Mouse (Mus musculus): ENCODE measurements around the gene Amy1. TPM values are rescaled to one million over a fixed set of nuclear protein-coding genes. Genes with fewer than 3 reads are reported as not detected.
"Not testable (repeated sequence)": the region's sequence is repeated elsewhere in the genome, so short reads cannot be mapped to it uniquely, and the experiment has no call there.

The Amy1 gene
- polyA plus RNA-seq (2014; fragmentation: Nextera tagmentation; extraction: Ambion mirVana), result 2.8 and 4.1 TPM in 2 replicates

DNA sequence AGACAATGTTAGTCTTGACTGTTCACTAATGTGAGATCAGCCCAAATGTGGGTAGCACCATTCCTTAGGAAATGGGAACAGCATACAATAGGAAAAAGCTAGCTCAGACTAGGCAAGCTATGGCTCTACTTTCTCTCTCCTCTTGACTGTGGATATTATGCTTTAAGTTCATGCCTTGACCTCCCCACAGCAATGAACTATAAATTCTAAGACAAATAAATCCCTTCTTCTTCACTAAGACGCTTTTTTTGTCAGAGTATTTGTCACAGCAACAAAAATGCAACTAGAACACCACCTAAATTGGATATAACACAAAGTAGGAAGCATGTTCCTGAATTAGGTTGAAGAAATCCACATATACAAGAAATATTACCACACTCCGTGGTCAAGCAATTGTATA lies at the start of gene Amy1:
Gene Amy1, minus strand, starts transcription at position 101 of the 400 bp plus-strand sequence.
- Histone ChIP-seq H3K4me1 (replicated peaks; ENCODE audit: control insufficient read depth, insufficient read depth, low read length) (no peaks in the 10 kb centered on the region), H3K4me3 (ENCODE audit: low read depth, low read length) (no peak within 1 kb of the TSS), H3K36me3 (ENCODE audit: control insufficient read depth, insufficient read depth, low read length) (peaks cover 11% of the 10 kb centered on the region), H3K27ac (ENCODE audit: low read depth, low read length) (no peak within 1 kb of the TSS), H3K4me2 (no peak within 1 kb of the TSS), H3K9me3 (ENCODE audit: control insufficient read depth, low read length) (no peaks in the 10 kb centered on the region), H3K9ac (ENCODE audit: low read depth, low read length) (no peak within 1 kb of the TSS), H3K27me3 (replicated peaks; ENCODE audit: control insufficient read depth, insufficient read depth, low read length) (no peaks in the 10 kb centered on the region)
- ATAC-seq (replicated peaks; ENCODE audit: low FRiP score), result no peak
- 92% methylated on average over 2 of the region's 2 CpGs for WGBS
- DNase-seq (ENCODE audit: low spot score), result no peak

DNA sequence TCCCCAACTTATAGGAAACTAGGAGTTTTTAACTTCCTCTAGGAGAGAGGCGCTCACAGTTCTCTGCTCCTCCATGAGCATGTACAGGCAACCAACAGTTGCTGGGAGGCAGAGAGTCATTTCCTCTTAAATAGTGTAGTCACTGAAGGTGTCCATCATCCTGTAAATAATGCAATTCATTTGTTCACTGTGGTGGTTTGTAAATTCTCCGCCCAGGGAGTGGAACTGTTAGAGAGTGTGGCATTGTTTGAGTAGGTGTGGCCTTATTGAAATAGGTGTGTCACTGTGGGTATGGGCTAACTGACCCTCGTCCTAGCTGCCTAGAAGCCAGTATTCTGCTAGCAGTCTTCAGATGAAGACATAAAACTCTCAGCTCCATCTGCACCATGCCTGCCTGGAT lies 47.8 kb upstream of the Amy1 start:
- no peak overlapping the region for H3K9ac ChIP-seq (ENCODE audit: low read depth, low read length)
- H3K4me1 ChIP-seq (replicated peaks; ENCODE audit: control insufficient read depth, insufficient read depth, low read length), result no peaks in the 10 kb centered on the region
- no peaks in the 10 kb centered on the region for H3K27me3 ChIP-seq (replicated peaks; ENCODE audit: control insufficient read depth, insufficient read depth, low read length)
- 69% methylated on average over 3 of the region's 3 CpGs for WGBS
- H3K4me2 ChIP-seq, result no peak overlapping the region
- no peaks in the 10 kb centered on the region for H3K36me3 ChIP-seq (ENCODE audit: control insufficient read depth, insufficient read depth, low read length)
- DNase-seq (ENCODE audit: low spot score) (no peak), ATAC-seq (replicated peaks; ENCODE audit: low FRiP score) (no peak)
- H3K27ac ChIP-seq (ENCODE audit: low read depth, low read length), result no peak overlapping the region
- no peak overlapping the region for H3K4me3 ChIP-seq (ENCODE audit: low read depth, low read length)
- no peaks in the 10 kb centered on the region for H3K9me3 ChIP-seq (ENCODE audit: control insufficient read depth, low read length)

DNA sequence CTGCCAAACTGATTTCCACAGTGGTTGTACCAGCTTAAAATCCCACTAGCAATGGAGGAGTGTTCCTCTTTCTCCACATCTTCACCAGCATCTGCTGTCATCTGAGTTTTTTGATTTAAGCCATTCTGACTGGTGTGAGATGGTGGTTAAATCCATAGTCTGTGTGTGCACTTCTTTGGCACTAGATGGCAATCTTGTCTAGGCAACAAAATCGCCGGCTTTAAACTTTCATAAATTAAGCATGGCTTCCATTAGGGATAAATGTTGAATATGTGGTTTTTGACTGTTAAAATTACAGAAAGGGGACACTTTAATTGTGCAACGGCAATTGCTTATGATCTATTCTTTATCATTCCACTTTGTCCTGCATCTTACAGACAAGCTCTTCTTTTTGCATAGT lies 44.9 kb upstream of the Amy1 start:
- DNase-seq (ENCODE audit: low spot score); H3K9ac ChIP-seq (ENCODE audit: low read depth, low read length); H3K27ac ChIP-seq (ENCODE audit: low read depth, low read length); H3K9me3 ChIP-seq (ENCODE audit: control insufficient read depth, low read length); H3K4me3 ChIP-seq (ENCODE audit: low read depth, low read length); H3K4me1 ChIP-seq (replicated peaks; ENCODE audit: control insufficient read depth, insufficient read depth, low read length); H3K36me3 ChIP-seq (ENCODE audit: control insufficient read depth, insufficient read depth, low read length); H3K4me2 ChIP-seq; ATAC-seq (replicated peaks; ENCODE audit: low FRiP score); H3K27me3 ChIP-seq (replicated peaks; ENCODE audit: control insufficient read depth, insufficient read depth, low read length): not testable (repeated sequence)
- WGBS, result 61% methylated on average over 3 of the region's 3 CpGs

DNA sequence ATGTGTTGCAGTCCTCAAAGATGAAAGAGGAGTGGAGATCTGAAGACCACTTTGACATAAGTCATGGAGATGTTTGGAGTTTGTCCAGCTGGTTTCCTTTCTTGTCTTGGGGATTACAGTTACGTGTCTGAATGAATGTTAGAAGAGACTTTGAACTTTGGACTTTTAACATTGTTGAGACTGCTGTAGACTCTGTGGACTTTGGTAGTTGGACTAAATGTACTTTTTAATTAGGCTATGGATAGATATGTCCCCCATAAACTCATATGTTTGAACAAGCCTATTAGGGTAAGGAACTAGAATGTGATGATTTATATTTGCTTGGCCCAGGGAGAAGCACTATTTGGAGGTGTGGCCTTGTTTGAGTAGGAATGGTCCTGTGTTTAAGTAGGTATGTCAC lies 33.0 kb upstream of the Amy1 start:
- no peaks in the 10 kb centered on the region for H3K4me1 ChIP-seq (replicated peaks; ENCODE audit: control insufficient read depth, insufficient read depth, low read length)
- no peak for DNase-seq (ENCODE audit: low spot score)
- H3K36me3 ChIP-seq (ENCODE audit: control insufficient read depth, insufficient read depth, low read length), result no peaks in the 10 kb centered on the region
- no peak for ATAC-seq (replicated peaks; ENCODE audit: low FRiP score)
- 63% methylated on average over 1 of the region's 1 CpGs for WGBS
- H3K27me3 ChIP-seq (replicated peaks; ENCODE audit: control insufficient read depth, insufficient read depth, low read length), result no peaks in the 10 kb centered on the region
- no peak overlapping the region for H3K27ac ChIP-seq (ENCODE audit: low read depth, low read length)
- H3K4me2 ChIP-seq, result no peak overlapping the region
- H3K9ac ChIP-seq (ENCODE audit: low read depth, low read length), result no peak overlapping the region
- H3K9me3 ChIP-seq (ENCODE audit: control insufficient read depth, low read length), result no peaks in the 10 kb centered on the region
- no peak overlapping the region for H3K4me3 ChIP-seq (ENCODE audit: low read depth, low read length)

DNA sequence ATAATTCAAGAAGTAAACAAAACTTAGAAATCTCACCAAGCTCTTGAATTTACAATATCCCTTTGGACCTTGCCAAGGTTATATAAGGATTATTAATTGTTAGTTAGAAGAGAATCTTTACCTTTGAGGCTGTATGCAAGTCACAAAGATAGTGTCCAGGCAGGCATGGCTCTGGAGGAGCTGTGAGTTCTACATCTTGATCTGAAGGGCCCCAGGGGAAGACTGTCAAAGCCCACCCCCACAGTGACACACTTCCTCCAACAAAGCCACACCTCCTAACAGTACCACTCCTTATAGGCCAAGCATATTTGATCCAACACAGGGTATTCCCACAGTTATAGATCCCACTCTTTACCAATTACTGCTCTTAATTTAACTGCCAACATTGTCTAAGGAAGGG lies 27.7 kb upstream of the Amy1 start:
- DNase-seq (ENCODE audit: low spot score), result no peak
- H3K27me3 ChIP-seq (replicated peaks; ENCODE audit: control insufficient read depth, insufficient read depth, low read length), result no peaks in the 10 kb centered on the region
- peaks cover 9% of the 10 kb centered on the region; the same call in 1 of the 2 replicates for H3K4me1 ChIP-seq (replicated peaks; ENCODE audit: control insufficient read depth, insufficient read depth, low read length)

DNA sequence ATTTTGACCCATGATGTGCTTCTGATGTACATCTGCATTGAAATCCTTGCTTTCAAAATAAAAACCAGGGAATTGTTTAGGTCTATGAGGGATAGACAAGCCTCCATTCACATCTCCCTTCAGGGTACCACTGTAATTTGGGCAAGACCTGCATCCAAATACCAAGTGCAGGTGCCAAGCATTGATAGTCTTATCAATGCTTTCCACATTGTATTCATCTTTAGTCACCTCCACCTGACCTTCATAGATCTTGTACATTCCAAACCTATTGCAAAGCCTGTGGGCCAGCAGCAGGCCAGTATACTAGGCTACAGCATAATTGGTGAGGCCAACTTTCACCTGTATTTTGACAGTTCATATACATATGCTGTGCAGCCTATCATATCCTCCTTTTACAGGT lies 25.1 kb upstream of the Amy1 start:
- H3K4me2 ChIP-seq, result peak overlapping the region; percentile 71; the same call in 1 of the 2 replicates
- peaks cover 9% of the 10 kb centered on the region; the same call in 1 of the 2 replicates for H3K4me1 ChIP-seq (replicated peaks; ENCODE audit: control insufficient read depth, insufficient read depth, low read length)
- no peaks in the 10 kb centered on the region for H3K9me3 ChIP-seq (ENCODE audit: control insufficient read depth, low read length)
- H3K9ac ChIP-seq (ENCODE audit: low read depth, low read length), result no peak overlapping the region
- H3K36me3 ChIP-seq (ENCODE audit: control insufficient read depth, insufficient read depth, low read length), result no peaks in the 10 kb centered on the region
- no peaks in the 10 kb centered on the region for H3K27me3 ChIP-seq (replicated peaks; ENCODE audit: control insufficient read depth, insufficient read depth, low read length)
- no peak for DNase-seq (ENCODE audit: low spot score)
- H3K4me3 ChIP-seq (ENCODE audit: low read depth, low read length), result no peak overlapping the region; the same call in 1 of the 2 replicates
- no peak overlapping the region for H3K27ac ChIP-seq (ENCODE audit: low read depth, low read length)
- no peak; the same call in 1 of the 2 replicates for ATAC-seq (replicated peaks; ENCODE audit: low FRiP score)

More for the DNA sequence above, 27.7 kb upstream of the Amy1 start:
- no peaks in the 10 kb centered on the region for H3K9me3 ChIP-seq (ENCODE audit: control insufficient read depth, low read length)
- no peak overlapping the region for H3K4me2 ChIP-seq
- ATAC-seq (replicated peaks; ENCODE audit: low FRiP score), result no peak
- H3K4me3 ChIP-seq (ENCODE audit: low read depth, low read length), result no peak overlapping the region
- no peak overlapping the region for H3K9ac ChIP-seq (ENCODE audit: low read depth, low read length)
- no peaks in the 10 kb centered on the region for H3K36me3 ChIP-seq (ENCODE audit: control insufficient read depth, insufficient read depth, low read length)
- H3K27ac ChIP-seq (ENCODE audit: low read depth, low read length), result no peak overlapping the region

DNA sequence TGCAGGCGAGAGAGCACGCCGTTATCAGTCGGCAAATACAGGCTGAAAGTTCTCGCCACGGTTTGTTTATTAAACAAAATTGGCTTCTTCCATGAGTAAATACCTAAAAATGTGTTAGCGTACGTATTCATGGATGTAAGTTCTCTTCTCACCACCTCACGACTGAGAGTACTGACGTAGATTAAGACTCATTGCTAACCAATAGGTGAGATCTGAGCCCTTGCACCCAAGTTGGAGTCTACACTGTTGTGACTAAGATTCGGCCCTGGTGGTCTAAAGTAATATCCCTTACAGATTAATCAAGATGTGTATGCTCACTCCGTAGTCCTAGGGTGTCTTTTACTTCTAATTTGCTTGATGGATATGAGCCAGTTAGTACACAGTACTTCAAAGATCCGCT lies 24.1 kb upstream of the Amy1 start:
- Histone ChIP-seq H3K36me3 (ENCODE audit: control insufficient read depth, insufficient read depth, low read length) (no peaks in the 10 kb centered on the region), H3K27me3 (replicated peaks; ENCODE audit: control insufficient read depth, insufficient read depth, low read length) (no peaks in the 10 kb centered on the region), H3K4me3 (ENCODE audit: low read depth, low read length) (peak overlapping the region; percentile 72), H3K9me3 (ENCODE audit: control insufficient read depth, low read length) (no peaks in the 10 kb centered on the region), H3K9ac (ENCODE audit: low read depth, low read length) (peak overlapping the region; percentile 75), H3K4me1 (replicated peaks; ENCODE audit: control insufficient read depth, insufficient read depth, low read length) (peaks cover 9% of the 10 kb centered on the region; the same call in 1 of the 2 replicates), H3K4me2 (peak overlapping the region; percentile 71), H3K27ac (ENCODE audit: low read depth, low read length) (peak overlapping the region; percentile 99)
- ATAC-seq (replicated peaks; ENCODE audit: low FRiP score) (no peak), DNase-seq (ENCODE audit: low spot score) (no peak)
- 7% methylated on average over 13 of the region's 13 CpGs for WGBS

DNA sequence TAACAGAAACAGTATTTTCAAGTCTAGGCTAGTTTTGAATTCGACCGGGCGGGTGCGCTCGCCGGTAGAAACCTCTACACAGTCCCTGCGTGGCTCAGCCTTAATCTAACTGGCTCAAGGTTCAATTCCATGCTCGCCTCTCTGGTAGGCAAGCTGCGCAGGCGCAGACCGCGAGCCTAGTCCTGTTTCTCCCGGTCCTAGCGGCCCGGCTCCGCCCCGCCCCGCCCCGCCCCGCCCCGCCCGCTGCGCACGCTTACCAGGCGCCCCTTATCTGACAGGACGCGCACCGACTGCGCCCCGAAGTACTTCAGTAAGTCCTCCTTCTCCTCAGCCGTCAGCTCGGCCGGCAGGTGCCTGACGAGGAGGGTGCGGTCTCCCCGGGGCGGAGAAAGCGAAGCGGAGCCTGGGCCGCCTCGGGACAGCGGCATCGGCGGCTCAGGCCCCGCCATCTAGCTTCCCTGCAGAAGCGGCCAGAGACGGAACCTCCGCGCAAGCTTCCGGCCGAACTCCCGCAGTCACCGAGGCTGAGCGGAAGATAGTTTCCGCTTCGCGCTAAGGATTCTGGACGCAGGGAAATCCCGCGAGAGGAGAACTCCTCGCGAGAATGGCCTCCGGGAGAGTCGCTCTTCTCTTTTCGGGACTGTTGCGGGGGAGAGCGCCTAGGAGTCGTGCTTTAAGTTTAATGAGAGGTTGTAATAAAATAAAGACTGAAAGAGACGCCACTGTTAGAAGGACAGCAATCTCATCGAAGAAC lies 23.3 kb upstream of the Amy1 start, which contains the start of gene Rnpc3:
Gene Rnpc3, minus strand, starts transcription at position 544 of the 754 bp plus-strand sequence.
- Histone ChIP-seq H3K4me1 (replicated peaks; ENCODE audit: control insufficient read depth, insufficient read depth, low read length) (peaks cover 9% of the 10 kb centered on the region; the same call in 1 of the 2 replicates), H3K4me3 (ENCODE audit: low read depth, low read length) (peak within 1 kb of the TSS; percentile 72), H3K36me3 (ENCODE audit: control insufficient read depth, insufficient read depth, low read length) (no peaks in the 10 kb centered on the region), H3K9ac (ENCODE audit: low read depth, low read length) (peak within 1 kb of the TSS; percentile 75), H3K27ac (ENCODE audit: low read depth, low read length) (peak within 1 kb of the TSS; percentile 99), H3K27me3 (replicated peaks; ENCODE audit: control insufficient read depth, insufficient read depth, low read length) (no peaks in the 10 kb centered on the region), H3K9me3 (ENCODE audit: control insufficient read depth, low read length) (no peaks in the 10 kb centered on the region), H3K4me2 (peak within 1 kb of the TSS; percentile 71)
- peak; percentile 92 for DNase-seq (ENCODE audit: low spot score)
- WGBS, result under 1% methylated on average over 68 of the region's 70 CpGs
- peak; percentile 97 for ATAC-seq (replicated peaks; ENCODE audit: low FRiP score)

DNA sequence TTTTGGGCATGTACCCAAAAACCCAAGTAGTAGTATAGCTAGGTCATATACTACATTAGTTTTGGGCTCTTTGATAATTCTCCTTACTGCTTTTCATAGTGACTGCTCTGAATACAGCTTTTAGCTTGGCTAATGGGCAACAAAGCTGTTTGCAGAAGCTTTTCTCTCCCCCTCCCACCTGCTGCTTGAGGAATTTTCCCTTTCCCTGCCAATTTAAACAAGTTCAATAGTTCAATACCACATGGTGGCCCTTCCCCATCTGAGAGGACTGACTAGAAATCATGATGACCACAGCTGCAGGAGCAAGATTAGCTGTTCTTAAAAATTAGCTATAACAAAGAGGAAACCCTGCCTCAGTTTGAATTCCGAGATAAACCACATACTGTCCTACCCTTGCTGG lies 15.7 kb downstream of the Amy1 start:
- no peaks in the 10 kb centered on the region for H3K9me3 ChIP-seq (ENCODE audit: control insufficient read depth, low read length)
- ATAC-seq (replicated peaks; ENCODE audit: low FRiP score), result no peak
- H3K4me2 ChIP-seq, result no peak overlapping the region
- WGBS, result 67% methylated on average over 1 of the region's 1 CpGs
- no peaks in the 10 kb centered on the region for H3K36me3 ChIP-seq (ENCODE audit: control insufficient read depth, insufficient read depth, low read length)
- H3K4me3 ChIP-seq (ENCODE audit: low read depth, low read length), result no peak overlapping the region
- H3K4me1 ChIP-seq (replicated peaks; ENCODE audit: control insufficient read depth, insufficient read depth, low read length), result no peaks in the 10 kb centered on the region
- no peak overlapping the region for H3K9ac ChIP-seq (ENCODE audit: low read depth, low read length)
- DNase-seq (ENCODE audit: low spot score), result no peak
- no peaks in the 10 kb centered on the region for H3K27me3 ChIP-seq (replicated peaks; ENCODE audit: control insufficient read depth, insufficient read depth, low read length)
- H3K27ac ChIP-seq (ENCODE audit: low read depth, low read length), result no peak overlapping the region

All from liver, embryonic 11.5 days (tissue).